Mouse (Mus musculus): ENCODE results near the gene Layn. TPM values are rescaled to one million over a fixed set of nuclear protein-coding genes. Genes with fewer than 3 reads are reported as not detected.

The Layn gene
- not detected in 4 replicates for total RNA-seq (2023; ENCODE audit: inconsistent age)

GRCm38 (mm10) chr9:51076979-51077315 is at the start of gene Layn:
Gene Layn, minus strand, starts transcription at chr9:51077094.

GRCm38 (mm10) chr9:51101756-51102425 is 25.0 kb upstream of the Layn start, which contains the start of gene 4833427G06Rik:
Gene 4833427G06Rik, minus strand, starts transcription at chr9:51102078.

GRCm38 (mm10) chr9:51060601-51061000 is 16.3 kb downstream of the Layn start, which contains the start of gene Btg4:
Gene Btg4, plus strand, starts transcription at chr9:51060901.

GRCm38 (mm10) chr9:51008841-51009655 is 67.8 kb downstream of the Layn start, which contains the start of gene Sik2:
Gene Sik2, minus strand, starts transcription at chr9:51009073.

Other genes with a start within 250 kb of the Layn start
- 40.3 to 50.9 TPM (median 46.0 TPM) in 4 replicates for gene Ppp2r1b, start 231.8 kb downstream of the Layn start, total RNA-seq (2023; ENCODE audit: inconsistent age)
- 28.2 to 38.2 TPM (median 33.3 TPM) in 4 replicates for gene Sik2, start 68.0 kb downstream of the Layn start, total RNA-seq (2023; ENCODE audit: inconsistent age)
- not detected in 4 replicates for gene Btg4, start 16.2 kb downstream of the Layn start, total RNA-seq (2023; ENCODE audit: inconsistent age)
- not detected in 4 replicates for gene 4833427G06Rik, start 25.0 kb upstream of the Layn start, total RNA-seq (2023; ENCODE audit: inconsistent age)
- gene Gm32742, start 88.4 kb upstream of the Layn start, total RNA-seq (2023; ENCODE audit: inconsistent age), result 0.06 to 0.09 TPM (median 0.06 TPM) in 3 of 4 replicates, not detected in the other
- gene Pou2af1, start 136.6 kb upstream of the Layn start, total RNA-seq (2023; ENCODE audit: inconsistent age), result 376 to 438 TPM (median 413 TPM) in 4 replicates
- not detected in 4 replicates for gene Colca2, start 201.5 kb upstream of the Layn start, total RNA-seq (2023; ENCODE audit: inconsistent age)

Measured in B cell, adult (primary cell).